ENCODE assay signal across 11 mouse cellular contexts in genomic region chr19:6390251-6390650, GRCm38 (mm10). TPM values are rescaled to one million over a fixed set of nuclear protein-coding genes. Genes with fewer than 3 reads are reported as not detected.
DNase-seq lines count a peak whose midpoint lies in the region; ATAC-seq and TF ChIP-seq lines count a peak whose summit lies in the region.
"Had no signal": no experiment of that assay in that cellular context is flagged by ENCODE, and none has a peak within 500 bp of the region (broad histone marks: within the 10 kb centered on the region; RNA-seq: fewer than 3 reads in every experiment).

No protein-coding gene starts in this region.

- H3K4me1 ChIP-seq in forebrain, embryonic 11.5 days (replicated peaks; ENCODE audit: control insufficient read depth, insufficient read depth, low read length): peaks cover 4% of the 10 kb centered on the region
- H3K4me1 ChIP-seq in forebrain, embryonic 15.5 days: 0 out of 2 replicates have a peak, but pooled peaks cover 4% of the 10 kb centered on the region
- H3K4me1 ChIP-seq in liver, embryonic 11.5 days (replicated peaks; ENCODE audit: control insufficient read depth, insufficient read depth, low read length): peaks cover 7% of the 10 kb centered on the region
- no peaks in the 10 kb centered on the region; the same call in 1 of the 2 replicates for H3K4me1 ChIP-seq in intestine, postnatal 0 days (replicated peaks; ENCODE audit: control insufficient read depth, insufficient read depth, low read length)
- peaks cover 14% of the 10 kb centered on the region for H3K4me1 ChIP-seq in neural tube, embryonic 15.5 days

- DNase-seq in forebrain, embryonic 11.5 days (ENCODE audit: low spot score): peak; percentile 41
- no peak for DNase-seq in liver, embryonic 11.5 days (ENCODE audit: low spot score)
- no peak for DNase-seq in liver
- DNase-seq in thymus, postnatal 14 days: no peak
- DNase-seq in heart, postnatal 10 days: no peak
- DNase-seq: adrenal gland, postnatal 14 days had no signal

- no peak for TF ChIP-seq CTCF in intestine, postnatal 0 days (IDR thresholded peaks at IDR 0.05; ENCODE audit: low read depth)

- no peak overlapping the region for H3K27ac ChIP-seq in forebrain, embryonic 11.5 days (ENCODE audit: low read depth, low read length)
- H3K27ac ChIP-seq in forebrain, embryonic 15.5 days (replicated peaks): no peak overlapping the region
- no peak overlapping the region for H3K27ac ChIP-seq in liver, embryonic 11.5 days (ENCODE audit: low read depth, low read length)
- H3K27ac ChIP-seq in intestine, postnatal 0 days (ENCODE audit: low read depth, low read length): no peak overlapping the region
- no peak overlapping the region for H3K27ac ChIP-seq in neural tube, embryonic 15.5 days (replicated peaks)
- H3K27ac ChIP-seq: layer of hippocampus, adult 2 months had no signal

- H3K36me3 ChIP-seq in forebrain, embryonic 11.5 days (ENCODE audit: control insufficient read depth, insufficient read depth, low read length): no peaks in the 10 kb centered on the region
- no peaks in the 10 kb centered on the region for H3K36me3 ChIP-seq in forebrain, embryonic 15.5 days
- 0 out of 2 replicates have a peak, but pooled peaks cover 2% of the 10 kb centered on the region for H3K36me3 ChIP-seq in liver, embryonic 11.5 days (ENCODE audit: control insufficient read depth, insufficient read depth, low read length)
- H3K36me3 ChIP-seq in intestine, postnatal 0 days (ENCODE audit: control insufficient read depth, insufficient read depth): no peaks in the 10 kb centered on the region; the same call in 1 of the 2 replicates
- no peaks in the 10 kb centered on the region for H3K36me3 ChIP-seq in neural tube, embryonic 15.5 days

- H3K4me2 ChIP-seq in forebrain, embryonic 11.5 days (ENCODE audit: low read depth, low read length, severe bottlenecking): no peak overlapping the region
- no peak overlapping the region for H3K4me2 ChIP-seq in forebrain, embryonic 15.5 days (replicated peaks)
- peak overlapping the region; percentile 64 for H3K4me2 ChIP-seq in liver, embryonic 11.5 days
- H3K4me2 ChIP-seq in intestine, postnatal 0 days (replicated peaks; ENCODE audit: low read depth): peak overlapping the region; percentile 72
- H3K4me2 ChIP-seq in neural tube, embryonic 15.5 days: peak overlapping the region; percentile 61

- intact Hi-C loops in heart, postnatal 10 days (cut with DNase I): no loop called here

- H3K9me3 ChIP-seq in forebrain, embryonic 11.5 days (ENCODE audit: control insufficient read depth, low read length): no peaks in the 10 kb centered on the region
- H3K9me3 ChIP-seq in forebrain, embryonic 15.5 days: no peaks in the 10 kb centered on the region
- H3K9me3 ChIP-seq in liver, embryonic 11.5 days (ENCODE audit: control insufficient read depth, low read length): no peaks in the 10 kb centered on the region
- H3K9me3 ChIP-seq in intestine, postnatal 0 days (ENCODE audit: control insufficient read depth): no peaks in the 10 kb centered on the region
- H3K9me3 ChIP-seq in neural tube, embryonic 15.5 days (replicated peaks): no peaks in the 10 kb centered on the region

- no peaks in the 10 kb centered on the region for H3K27me3 ChIP-seq in forebrain, embryonic 11.5 days (ENCODE audit: control insufficient read depth, insufficient read depth, low read length)
- no peaks in the 10 kb centered on the region for H3K27me3 ChIP-seq in forebrain, embryonic 15.5 days
- H3K27me3 ChIP-seq in liver, embryonic 11.5 days (replicated peaks; ENCODE audit: control insufficient read depth, insufficient read depth, low read length): peaks cover 2% of the 10 kb centered on the region; the same call in 1 of the 2 replicates
- no peaks in the 10 kb centered on the region for H3K27me3 ChIP-seq in intestine, postnatal 0 days (replicated peaks; ENCODE audit: control insufficient read depth, insufficient read depth, low read length)
- no peaks in the 10 kb centered on the region for H3K27me3 ChIP-seq in neural tube, embryonic 15.5 days (replicated peaks)
- H3K27me3 ChIP-seq: Patski had no signal

- H3K9ac ChIP-seq in forebrain, embryonic 11.5 days (ENCODE audit: low read length): no peak overlapping the region
- H3K9ac ChIP-seq in forebrain, embryonic 15.5 days (replicated peaks): no peak overlapping the region
- no peak overlapping the region for H3K9ac ChIP-seq in liver, embryonic 11.5 days (ENCODE audit: low read depth, low read length)
- no peak overlapping the region for H3K9ac ChIP-seq in intestine, postnatal 0 days (ENCODE audit: low read depth, low read length)
- H3K9ac ChIP-seq in neural tube, embryonic 15.5 days (replicated peaks): no peak overlapping the region

- H3K4me3 ChIP-seq in forebrain, embryonic 11.5 days (ENCODE audit: low read depth, low read length): no peak overlapping the region
- H3K4me3 ChIP-seq in forebrain, embryonic 15.5 days: no peak overlapping the region
- no peak overlapping the region for H3K4me3 ChIP-seq in liver, embryonic 11.5 days (ENCODE audit: low read depth, low read length)
- H3K4me3 ChIP-seq in intestine, postnatal 0 days (ENCODE audit: low read depth, low read length): no peak overlapping the region; the same call in 1 of the 2 replicates
- H3K4me3 ChIP-seq in neural tube, embryonic 15.5 days (replicated peaks): no peak overlapping the region
- H3K4me3 ChIP-seq: layer of hippocampus, adult 2 months had no signal

- no peak for ATAC-seq in forebrain, embryonic 11.5 days (replicated peaks; ENCODE audit: low FRiP score)
- no peak for ATAC-seq in forebrain, embryonic 15.5 days (replicated peaks)
- 0 out of 2 replicates have a peak, but pooled peaks have one; percentile 25 for ATAC-seq in liver, embryonic 11.5 days (replicated peaks; ENCODE audit: low FRiP score)
- no peak for ATAC-seq in intestine, postnatal 0 days
- no peak; the same call in 1 of the 2 replicates for ATAC-seq in neural tube, embryonic 15.5 days (ENCODE audit: low FRiP score)
- ATAC-seq: Patski had no signal

- 61% methylated on average over 6 of the region's 6 CpGs for WGBS in forebrain, embryonic 11.5 days
- WGBS in forebrain, embryonic 15.5 days: 67% methylated on average over 6 of the region's 6 CpGs
- 58% methylated on average over 6 of the region's 6 CpGs for WGBS in liver, embryonic 11.5 days
- 43% methylated on average over 6 of the region's 6 CpGs for WGBS in intestine, postnatal 0 days
- 64% methylated on average over 6 of the region's 6 CpGs for WGBS in neural tube, embryonic 15.5 days

RNA-seq across cellular contexts. Expression of gene Pygm, which starts 6.1 kb away (rescaled TPM):
- polyA plus RNA-seq in forebrain, embryonic 11.5 days (2014; fragmentation: Nextera tagmentation; extraction: Ambion mirVana): 1.2 TPM in 2 replicates
- 3.4 and 3.5 TPM in 2 replicates for polyA plus RNA-seq in forebrain, embryonic 15.5 days (2015; fragmentation: Nextera tagmentation; extraction: Ambion mirVana)
- polyA plus RNA-seq in liver, embryonic 11.5 days (2014; fragmentation: Nextera tagmentation; extraction: Ambion mirVana): 1.4 and 4.3 TPM in 2 replicates
- polyA plus RNA-seq in intestine, postnatal 0 days (2015; fragmentation: Nextera tagmentation; extraction: Ambion mirVana): 4.1 and 4.7 TPM in 2 replicates
- 7.5 and 12.0 TPM in 2 replicates for polyA plus RNA-seq in neural tube, embryonic 15.5 days (2015; fragmentation: Nextera tagmentation; extraction: Ambion mirVana)
- total RNA-seq in heart, postnatal 10 days (2021): 100 to 1,000 TPM; 622 to 693 TPM

RNA-seq across cellular contexts. Expression of gene Rasgrp2, which starts 8.9 kb away (rescaled TPM):
- polyA plus RNA-seq in forebrain, embryonic 11.5 days (2014; fragmentation: Nextera tagmentation; extraction: Ambion mirVana): 9.5 and 12.9 TPM in 2 replicates
- polyA plus RNA-seq in forebrain, embryonic 15.5 days (2015; fragmentation: Nextera tagmentation; extraction: Ambion mirVana): 34.6 and 41.3 TPM in 2 replicates
- 97.6 and 105 TPM in 2 replicates for polyA plus RNA-seq in liver, embryonic 11.5 days (2014; fragmentation: Nextera tagmentation; extraction: Ambion mirVana)
- 38.5 and 41.5 TPM in 2 replicates for polyA plus RNA-seq in intestine, postnatal 0 days (2015; fragmentation: Nextera tagmentation; extraction: Ambion mirVana)
- 197 and 217 TPM in 2 replicates for polyA plus RNA-seq in neural tube, embryonic 15.5 days (2015; fragmentation: Nextera tagmentation; extraction: Ambion mirVana)
- 10 to 100 TPM; 50.7 to 60.2 TPM for total RNA-seq in heart, postnatal 10 days (2021)

RNA-seq across cellular contexts. Expression of gene Sf1, which starts 26.8 kb away (rescaled TPM):
- polyA plus RNA-seq in forebrain, embryonic 11.5 days (2014; fragmentation: Nextera tagmentation; extraction: Ambion mirVana): 275 and 283 TPM in 2 replicates
- polyA plus RNA-seq in forebrain, embryonic 15.5 days (2015; fragmentation: Nextera tagmentation; extraction: Ambion mirVana): 119 and 134 TPM in 2 replicates
- polyA plus RNA-seq in liver, embryonic 11.5 days (2014; fragmentation: Nextera tagmentation; extraction: Ambion mirVana): 194 and 203 TPM in 2 replicates
- polyA plus RNA-seq in intestine, postnatal 0 days (2015; fragmentation: Nextera tagmentation; extraction: Ambion mirVana): 51.9 and 55.3 TPM in 2 replicates
- polyA plus RNA-seq in neural tube, embryonic 15.5 days (2015; fragmentation: Nextera tagmentation; extraction: Ambion mirVana): 88.7 and 104 TPM in 2 replicates
- 100 to 1,000 TPM; 118 to 143 TPM for total RNA-seq in heart, postnatal 10 days (2021)

RNA-seq across cellular contexts. Expression of gene Nrxn2, which starts 28.3 kb away (rescaled TPM):
- 8.1 and 10.4 TPM in 2 replicates for polyA plus RNA-seq in forebrain, embryonic 11.5 days (2014; fragmentation: Nextera tagmentation; extraction: Ambion mirVana)
- polyA plus RNA-seq in forebrain, embryonic 15.5 days (2015; fragmentation: Nextera tagmentation; extraction: Ambion mirVana): 31.1 and 32.4 TPM in 2 replicates
- 1.1 and 1.6 TPM in 2 replicates for polyA plus RNA-seq in liver, embryonic 11.5 days (2014; fragmentation: Nextera tagmentation; extraction: Ambion mirVana)
- polyA plus RNA-seq in intestine, postnatal 0 days (2015; fragmentation: Nextera tagmentation; extraction: Ambion mirVana): 1.2 and 1.4 TPM in 2 replicates
- polyA plus RNA-seq in neural tube, embryonic 15.5 days (2015; fragmentation: Nextera tagmentation; extraction: Ambion mirVana): 31.3 and 45.7 TPM in 2 replicates
- 1 to 10 TPM; 4.4 to 5.5 TPM for total RNA-seq in heart, postnatal 10 days (2021)
- polyA plus RNA-seq: Patski had no signal

RNA-seq across cellular contexts. Expression of gene Map4k2, which starts 49.3 kb away (rescaled TPM):
- 11.8 and 13.7 TPM in 2 replicates for polyA plus RNA-seq in forebrain, embryonic 11.5 days (2014; fragmentation: Nextera tagmentation; extraction: Ambion mirVana)
- polyA plus RNA-seq in forebrain, embryonic 15.5 days (2015; fragmentation: Nextera tagmentation; extraction: Ambion mirVana): 12.7 and 14.1 TPM in 2 replicates
- polyA plus RNA-seq in liver, embryonic 11.5 days (2014; fragmentation: Nextera tagmentation; extraction: Ambion mirVana): 12.9 and 14.2 TPM in 2 replicates
- 4.1 and 4.3 TPM in 2 replicates for polyA plus RNA-seq in intestine, postnatal 0 days (2015; fragmentation: Nextera tagmentation; extraction: Ambion mirVana)
- 21.9 and 22.2 TPM in 2 replicates for polyA plus RNA-seq in neural tube, embryonic 15.5 days (2015; fragmentation: Nextera tagmentation; extraction: Ambion mirVana)
- 10 to 100 TPM; 52.3 to 52.4 TPM for total RNA-seq in heart, postnatal 10 days (2021)

Comparison
In these comparisons a context has a peak if more than half of its experiments do, and no peak if none do; other contexts are left out.
1. H3K4me2 ChIP-seq: peak in liver, embryonic 11.5 days (single experiment), intestine, postnatal 0 days (single experiment) and neural tube, embryonic 15.5 days (single experiment); none in forebrain, embryonic 11.5 days (single experiment) and forebrain, embryonic 15.5 days (single experiment).